In the genomic region with DNA sequence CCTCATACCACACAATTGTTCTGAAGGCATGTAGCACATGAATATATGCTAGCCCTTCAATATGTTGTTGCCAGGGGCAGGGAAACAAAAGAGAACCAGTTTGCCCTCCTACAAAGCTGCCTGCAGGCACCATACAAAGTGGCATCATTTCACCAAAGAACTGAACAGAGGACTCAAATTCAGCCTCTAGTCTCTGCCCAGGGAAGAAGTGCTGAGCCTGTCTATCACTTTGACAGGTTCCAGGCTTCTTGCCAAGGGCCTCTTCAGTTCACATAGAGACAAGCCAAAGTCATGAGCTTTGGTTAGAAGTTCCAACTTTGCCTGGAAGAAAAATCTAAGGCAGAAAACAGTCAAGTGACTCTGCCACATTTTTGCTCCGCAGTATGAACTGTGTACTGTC, we compare ENCODE assay signal across 11 mouse cellular contexts.
DNase-seq lines count a peak whose midpoint lies in the region; ATAC-seq and TF ChIP-seq lines count a peak whose summit lies in the region.
"Had no signal": no experiment of that assay in that cellular context is flagged by ENCODE, and none has a peak within 500 bp of the region (broad histone marks: within the 10 kb centered on the region; RNA-seq: fewer than 3 reads in every experiment).

No protein-coding gene starts in this region.

- DNase-seq in cerebellum, adult 11 months, result peak; percentile 4
- DNase-seq in midbrain, embryonic 14.5 days, result peak; percentile 62
- no peak for DNase-seq in midbrain, embryonic 11.5 days (ENCODE audit: low spot score, missing footprints)
- peak; percentile 21 for DNase-seq in mesoderm, embryonic 11.5 days (ENCODE audit: low read depth, low spot score)
- DNase-seq in thymus, adult 2 months, result no peak
- DNase-seq: B cell, adult 2 months; layer of hippocampus, adult 9-11 months had no signal

- no peak overlapping the region for H3K9ac ChIP-seq in midbrain, embryonic 14.5 days (replicated peaks; ENCODE audit: low read length)
- no peak overlapping the region for H3K9ac ChIP-seq in midbrain, embryonic 11.5 days (ENCODE audit: low read length)
- no peak overlapping the region for H3K9ac ChIP-seq in hindbrain, embryonic 12.5 days
- H3K9ac ChIP-seq: liver, embryonic 14.5 days had no signal

- 70% methylated on average over 1 of the region's 1 CpGs for WGBS in midbrain, embryonic 14.5 days
- WGBS in midbrain, embryonic 11.5 days, result 97% methylated on average over 1 of the region's 1 CpGs
- WGBS in hindbrain, embryonic 12.5 days, result 71% methylated on average over 1 of the region's 1 CpGs
- WGBS in thymus, adult 2 months, result 90% methylated on average over 1 of the region's 1 CpGs

- no peak for TF ChIP-seq POLR2A in thymus, adult 2 months (IDR thresholded peaks at IDR 0.05; ENCODE audit: control insufficient read depth, extremely low read depth, insufficient read depth, low read length, poor library complexity)

- no peaks in the 10 kb centered on the region for H3K9me3 ChIP-seq in midbrain, embryonic 14.5 days (ENCODE audit: control insufficient read depth, low read length)
- no peaks in the 10 kb centered on the region for H3K9me3 ChIP-seq in midbrain, embryonic 11.5 days (ENCODE audit: control insufficient read depth, low read length)
- no peaks in the 10 kb centered on the region for H3K9me3 ChIP-seq in hindbrain, embryonic 12.5 days (replicated peaks)

- no peak overlapping the region for H3K4me2 ChIP-seq in midbrain, embryonic 14.5 days (ENCODE audit: low read length)
- no peak overlapping the region for H3K4me2 ChIP-seq in midbrain, embryonic 11.5 days
- H3K4me2 ChIP-seq in hindbrain, embryonic 12.5 days (replicated peaks), result no peak overlapping the region

- ATAC-seq in cerebellum, adult (ENCODE audit: insufficient number of reproducible peaks, low FRiP score, low TSS enrichment), result no peak
- ATAC-seq in midbrain, embryonic 14.5 days (ENCODE audit: low FRiP score, low TSS enrichment), result no peak
- no peak for ATAC-seq in midbrain, embryonic 11.5 days (ENCODE audit: low FRiP score)
- ATAC-seq in hindbrain, embryonic 12.5 days (ENCODE audit: low FRiP score), result peak; percentile 75
- ATAC-seq in erythroblast, adult 5-6 weeks (replicated peaks; ENCODE audit: low FRiP score, poor library complexity, severe bottlenecking), result no peak

- H3K36me3 ChIP-seq in midbrain, embryonic 14.5 days (ENCODE audit: control insufficient read depth, insufficient read depth, low read length), result no peaks in the 10 kb centered on the region
- no peaks in the 10 kb centered on the region for H3K36me3 ChIP-seq in midbrain, embryonic 11.5 days (ENCODE audit: control insufficient read depth, insufficient read depth, low read length)
- no peaks in the 10 kb centered on the region for H3K36me3 ChIP-seq in hindbrain, embryonic 12.5 days
- H3K36me3 ChIP-seq in thymus, adult 2 months (ENCODE audit: control insufficient read depth, insufficient read depth, low read length), result no peaks in the 10 kb centered on the region

- H3K27ac ChIP-seq in midbrain, embryonic 14.5 days (replicated peaks; ENCODE audit: low read depth, low read length), result no peak overlapping the region
- H3K27ac ChIP-seq in midbrain, embryonic 11.5 days (ENCODE audit: low read depth, low read length), result no peak overlapping the region
- no peak overlapping the region for H3K27ac ChIP-seq in hindbrain, embryonic 12.5 days
- no peak overlapping the region for H3K27ac ChIP-seq in thymus, adult 2 months (ENCODE audit: control insufficient read depth, insufficient read depth, low read length)
- H3K27ac ChIP-seq: liver, embryonic 14.5 days had no signal

- no peak overlapping the region for H3K4me3 ChIP-seq in midbrain, embryonic 14.5 days (replicated peaks; ENCODE audit: low read depth, low read length)
- H3K4me3 ChIP-seq in midbrain, embryonic 11.5 days (ENCODE audit: low read depth, low read length), result no peak overlapping the region
- H3K4me3 ChIP-seq in hindbrain, embryonic 12.5 days, result no peak overlapping the region
- no peak overlapping the region for H3K4me3 ChIP-seq in thymus, adult 2 months (ENCODE audit: control insufficient read depth, insufficient read depth, low read length)

- no peak for TF ChIP-seq CTCF in thymus, adult 2 months (IDR thresholded peaks at IDR 0.05; ENCODE audit: borderline replicate concordance, control insufficient read depth, extremely low read depth, insufficient read depth, low read length, poor library complexity)

- H3K27me3 ChIP-seq in midbrain, embryonic 14.5 days (ENCODE audit: control insufficient read depth, insufficient read depth, low read length), result no peaks in the 10 kb centered on the region
- no peaks in the 10 kb centered on the region for H3K27me3 ChIP-seq in midbrain, embryonic 11.5 days (ENCODE audit: control insufficient read depth, insufficient read depth, low read length)
- no peaks in the 10 kb centered on the region for H3K27me3 ChIP-seq in hindbrain, embryonic 12.5 days
- H3K27me3 ChIP-seq in thymus, adult 2 months (ENCODE audit: control insufficient read depth, insufficient read depth, low read length), result no peaks in the 10 kb centered on the region

- H3K4me1 ChIP-seq in midbrain, embryonic 14.5 days (ENCODE audit: control insufficient read depth, insufficient read depth, low read length), result peaks cover 13% of the 10 kb centered on the region
- peaks cover 13% of the 10 kb centered on the region for H3K4me1 ChIP-seq in midbrain, embryonic 11.5 days (ENCODE audit: control insufficient read depth, insufficient read depth, low read length)
- peaks cover 26% of the 10 kb centered on the region for H3K4me1 ChIP-seq in hindbrain, embryonic 12.5 days
- H3K4me1 ChIP-seq in thymus, adult 2 months (replicated peaks; ENCODE audit: control insufficient read depth, insufficient read depth, low read length), result no peaks in the 10 kb centered on the region

Comparison
In these comparisons a context has a peak if more than half of its experiments do, and no peak if none do; other contexts are left out.
1. DNase-seq: peak in cerebellum, adult 11 months (single experiment), midbrain, embryonic 14.5 days (single experiment) and mesoderm, embryonic 11.5 days (single experiment); none in midbrain, embryonic 11.5 days (single experiment) and thymus, adult 2 months (single experiment).